Mouse (Mus musculus): ENCODE data around the gene Slamf9.

The Slamf9 gene

DNA sequence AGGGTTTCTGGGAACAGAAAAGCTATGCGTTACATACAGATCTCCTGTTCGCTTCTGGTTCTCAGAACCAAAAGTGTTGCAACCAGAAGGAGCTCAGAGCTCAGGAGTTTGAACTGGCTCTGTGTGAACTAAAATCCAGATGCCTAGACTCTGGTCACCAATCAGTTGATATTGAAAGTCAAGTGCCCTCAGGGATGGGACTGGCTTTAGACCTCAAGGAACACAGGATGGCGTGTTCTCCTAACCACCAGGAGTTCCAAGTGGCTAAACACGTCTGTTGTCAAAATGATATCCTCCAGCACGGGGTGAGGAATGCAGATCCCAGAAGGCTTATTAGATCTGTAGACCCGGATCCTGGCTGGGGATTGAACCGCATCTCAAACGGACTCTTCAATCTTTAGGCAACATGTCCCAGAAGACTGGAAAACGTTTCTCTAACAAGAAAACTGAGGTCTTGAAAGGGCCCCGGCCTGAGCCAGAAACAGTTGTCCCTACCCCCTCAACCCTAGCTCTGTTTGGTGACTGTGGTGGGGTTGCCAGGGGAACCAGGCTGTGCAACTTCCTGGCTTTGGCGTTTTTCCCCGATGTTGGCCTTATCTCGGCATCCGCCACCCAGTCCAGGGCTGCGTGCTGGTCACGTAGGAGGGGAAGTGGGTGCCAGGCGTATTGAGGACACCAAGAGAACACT, 38.5 kb downstream of the Slamf9 start:
- DNase-seq (ENCODE audit: extremely low read depth, low read depth), result peak; percentile 91

DNA sequence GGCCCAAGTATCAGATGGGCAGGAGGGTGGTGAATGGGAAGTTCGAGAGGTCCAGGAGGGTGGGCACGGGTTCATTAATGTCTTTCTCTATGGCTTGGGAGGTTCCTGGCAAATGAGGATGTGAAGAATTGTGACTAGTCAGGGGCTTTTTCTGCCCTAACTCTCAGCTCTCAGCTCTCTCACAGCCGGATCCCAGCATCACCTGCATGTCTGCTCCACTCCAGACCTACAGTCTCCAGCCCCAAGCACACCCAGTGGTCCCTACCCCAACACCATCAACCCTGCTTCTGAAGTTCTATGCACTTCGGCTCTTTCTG, 39.0 kb downstream of the Slamf9 start:
- no peak for DNase-seq (ENCODE audit: extremely low read depth, low read depth)

DNA sequence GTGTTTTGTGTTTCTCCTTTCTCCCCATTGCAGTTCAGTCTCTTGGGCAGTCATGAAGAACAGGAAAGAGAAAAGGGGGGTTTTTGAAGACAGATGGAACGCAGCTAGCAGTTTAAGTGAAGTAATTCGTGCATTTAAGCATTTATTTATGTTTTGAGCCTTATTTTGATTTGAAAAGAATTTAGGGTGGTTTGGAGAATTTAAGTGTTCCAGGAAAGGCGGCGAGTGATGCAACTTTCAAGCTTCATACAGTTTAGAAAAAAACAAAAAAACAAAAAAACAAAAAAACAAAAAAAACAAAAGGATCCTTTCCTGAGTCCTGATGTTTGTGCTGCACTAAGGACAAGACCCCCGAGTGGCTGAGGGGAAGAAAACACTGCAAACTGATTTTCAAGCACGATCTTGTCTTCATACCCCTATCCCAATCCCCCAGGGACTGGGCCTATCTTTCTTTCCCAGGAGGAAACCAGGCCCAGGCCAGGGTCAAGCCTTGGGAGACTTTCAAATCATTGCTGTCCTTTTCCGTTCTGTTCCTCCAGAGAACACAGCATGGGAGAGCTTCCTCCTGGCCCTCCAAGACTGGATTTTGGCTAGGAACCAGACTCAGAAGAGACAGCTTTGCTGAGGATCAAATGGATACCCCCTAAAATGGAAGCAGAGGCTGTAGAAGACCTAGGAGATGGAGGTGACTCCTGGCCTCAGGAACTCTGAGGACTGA, 39.6 kb downstream of the Slamf9 start:
- DNase-seq (ENCODE audit: extremely low read depth, low read depth), result no peak

DNA sequence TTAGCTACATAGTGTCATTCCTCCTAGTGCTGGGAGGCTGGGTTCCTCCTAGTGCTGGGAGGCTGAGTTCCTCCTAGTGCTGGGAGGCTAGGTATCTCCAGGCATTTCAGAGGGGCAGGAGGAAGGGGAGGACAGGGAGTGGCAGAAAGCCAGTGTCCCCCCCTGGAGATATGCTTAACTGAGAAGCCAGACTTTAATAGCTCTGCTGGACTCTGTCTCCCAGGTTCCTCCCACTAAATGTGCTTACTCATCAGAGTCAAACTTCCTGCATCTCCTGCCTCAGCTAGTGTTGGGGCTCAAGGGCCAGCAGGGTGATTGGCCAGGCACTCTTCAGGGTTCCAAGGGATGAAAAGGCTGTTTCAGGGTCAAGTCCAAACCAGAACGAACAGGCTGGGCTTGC, 40.2 kb downstream of the Slamf9 start:
- peak; percentile 81 for DNase-seq (ENCODE audit: extremely low read depth, low read depth)

DNA sequence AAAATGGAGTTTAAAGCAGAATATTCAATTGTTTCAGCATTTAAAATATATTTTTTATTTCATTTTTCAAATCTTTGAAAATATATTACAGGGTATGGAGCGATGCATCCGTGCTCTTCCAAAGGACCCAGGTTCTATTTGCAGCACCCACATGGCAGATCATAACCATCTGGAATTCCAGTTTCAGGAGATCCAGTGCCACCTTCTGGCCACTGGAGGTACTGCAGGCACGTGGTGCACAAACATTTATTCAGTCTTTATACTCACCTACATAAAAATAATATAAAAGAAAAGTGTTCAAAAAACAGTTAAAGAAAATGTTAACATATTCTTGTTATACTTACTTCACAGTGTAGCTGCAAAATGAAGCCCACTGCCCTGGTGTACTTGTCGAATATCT, 42.9 kb downstream of the Slamf9 start:
- DNase-seq (ENCODE audit: extremely low read depth, low read depth), result no peak

DNA sequence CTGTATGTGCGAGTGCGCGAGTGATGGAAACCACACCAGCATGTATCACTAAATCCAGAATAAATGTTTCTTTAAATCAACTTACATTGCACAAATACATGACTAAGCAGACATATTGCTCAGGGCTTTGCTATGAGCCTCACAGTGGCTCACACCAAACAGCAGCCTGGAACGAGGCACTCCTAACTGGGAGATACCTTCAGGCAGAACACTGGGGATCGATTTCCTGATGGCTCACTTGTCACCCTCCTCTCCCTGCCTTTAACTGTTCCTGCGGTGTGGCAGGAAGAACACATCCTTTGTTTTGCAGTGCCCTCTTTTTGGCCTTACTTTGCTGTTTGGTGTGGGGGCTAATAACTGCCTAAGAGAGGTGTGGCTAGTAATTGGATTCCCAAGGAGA, 44.5 kb downstream of the Slamf9 start:
- no peak for DNase-seq (ENCODE audit: extremely low read depth, low read depth)

DNA sequence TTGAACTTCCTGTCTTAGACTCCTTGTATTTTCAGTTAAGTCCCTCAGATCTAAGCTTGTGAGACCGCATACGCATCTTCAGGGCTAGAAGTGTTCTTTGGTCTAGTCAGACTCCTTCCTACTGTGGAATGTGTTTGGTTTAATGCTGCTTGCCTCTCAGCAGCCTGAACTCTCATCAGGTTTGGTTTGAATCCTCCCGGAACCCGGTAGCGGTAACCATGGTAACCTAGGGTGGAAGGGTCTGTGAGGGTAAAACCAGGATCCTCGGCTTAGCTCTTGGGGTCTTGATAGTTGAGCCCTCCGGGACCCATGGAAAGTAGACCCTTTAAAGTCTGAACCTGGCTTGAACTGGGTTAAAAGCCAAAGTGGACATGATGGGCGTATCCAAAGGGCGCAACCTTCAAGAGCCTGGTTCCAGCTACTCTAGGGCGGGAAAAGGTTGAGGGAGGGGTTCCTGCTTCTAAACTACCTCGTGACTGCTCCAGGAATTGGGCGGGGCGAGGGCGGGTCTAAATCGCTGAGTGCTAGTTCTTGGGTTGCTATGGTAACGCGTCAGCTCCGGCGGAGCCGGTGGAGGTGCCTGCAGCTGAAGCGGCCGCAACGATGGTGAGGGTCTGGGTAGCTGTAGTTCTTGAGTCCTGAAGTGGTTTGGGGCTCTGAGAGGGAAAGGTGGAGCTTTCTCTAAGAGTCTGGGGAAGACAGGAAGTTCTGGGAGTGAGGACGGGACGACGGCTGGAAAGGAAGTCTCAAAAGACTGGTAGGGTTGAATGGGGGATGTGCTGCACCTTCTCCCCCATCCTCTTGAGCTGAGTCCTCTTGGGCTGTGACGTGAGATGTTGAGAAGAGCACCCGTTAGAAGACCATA, 45.6 kb downstream of the Slamf9 start, which contains the start of gene Cfap45:
Gene Cfap45 (plus strand): TSS at position 226 of the 865 bp plus-strand sequence.
- DNase-seq (ENCODE audit: extremely low read depth, low read depth), result no peak

DNA sequence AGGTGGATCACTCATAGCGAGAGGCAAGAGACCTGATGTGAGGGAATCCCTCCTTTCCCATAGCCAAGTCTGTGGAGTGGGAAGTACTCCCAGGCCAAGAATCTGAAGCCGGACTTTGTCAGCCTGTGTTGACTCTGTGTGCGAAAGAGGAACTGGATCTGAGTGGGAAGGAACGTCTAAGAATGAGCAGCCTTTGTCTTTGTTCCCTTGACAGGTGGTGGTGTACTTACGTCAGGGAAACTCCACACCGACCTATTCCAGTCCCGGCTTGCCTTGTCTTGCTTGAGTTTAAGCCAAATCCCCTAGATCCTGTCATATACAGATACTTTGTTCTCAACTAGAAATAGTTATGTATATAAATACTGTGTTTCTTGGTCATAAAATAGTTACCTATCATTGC, 47.4 kb downstream of the Slamf9 start:
- no peak for DNase-seq (ENCODE audit: extremely low read depth, low read depth)

DNA sequence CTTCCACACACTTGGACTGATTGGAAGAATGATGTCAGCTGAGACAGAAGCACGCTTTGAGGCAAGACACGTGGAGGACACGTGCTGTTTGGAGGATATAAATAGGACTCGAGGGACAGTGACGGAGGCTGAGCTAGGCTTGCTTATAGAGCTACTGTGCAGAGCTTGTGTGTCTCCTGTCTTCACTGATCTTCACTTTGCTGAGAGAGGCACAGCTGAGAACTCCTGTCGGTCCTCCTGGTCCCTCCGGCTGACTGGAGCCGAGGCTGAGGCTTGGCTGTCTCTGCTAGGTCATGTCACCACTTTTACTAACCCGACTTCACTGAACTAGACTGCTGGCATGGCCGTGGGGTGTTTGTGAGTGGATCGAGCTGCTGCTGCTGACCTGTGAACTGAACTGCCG, 48.5 kb downstream of the Slamf9 start:
- DNase-seq (ENCODE audit: extremely low read depth, low read depth), result no peak

DNA sequence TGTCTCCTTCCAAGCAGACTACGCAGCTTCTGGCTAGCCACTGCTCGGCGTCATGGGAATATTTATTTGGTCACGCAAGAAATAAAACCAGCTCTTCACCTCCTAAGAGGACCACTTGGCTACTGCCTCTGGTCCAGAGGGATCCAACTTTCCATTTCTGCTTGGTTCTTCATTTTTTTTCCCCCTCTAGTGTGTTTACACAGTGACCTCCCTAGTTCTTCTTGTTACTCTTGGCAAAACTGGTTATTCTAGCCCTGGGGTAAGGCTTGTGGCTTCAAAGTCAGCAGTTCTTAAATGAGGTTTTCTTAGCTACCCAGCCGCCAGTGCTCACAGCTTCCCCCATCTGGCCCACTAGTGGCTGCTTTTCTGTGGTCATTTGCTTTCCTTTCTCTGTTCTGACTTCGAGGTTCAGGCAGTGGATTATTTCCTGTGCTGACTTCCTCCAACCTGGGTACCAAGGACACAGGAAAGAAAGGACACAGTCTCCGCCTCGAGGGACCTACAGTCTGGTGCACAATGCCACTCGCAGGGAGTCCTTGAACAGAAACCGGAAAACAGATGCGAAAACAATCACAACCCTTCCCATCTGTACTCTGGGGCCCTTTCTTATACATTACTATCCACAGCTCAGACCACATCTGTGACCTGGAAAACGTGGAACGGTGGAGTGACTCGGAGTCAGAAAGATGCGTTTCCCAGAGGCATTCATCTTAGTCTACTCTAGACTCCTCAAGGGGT, 50.0 kb downstream of the Slamf9 start:
- DNase-seq (ENCODE audit: extremely low read depth, low read depth), result no peak

DNA sequence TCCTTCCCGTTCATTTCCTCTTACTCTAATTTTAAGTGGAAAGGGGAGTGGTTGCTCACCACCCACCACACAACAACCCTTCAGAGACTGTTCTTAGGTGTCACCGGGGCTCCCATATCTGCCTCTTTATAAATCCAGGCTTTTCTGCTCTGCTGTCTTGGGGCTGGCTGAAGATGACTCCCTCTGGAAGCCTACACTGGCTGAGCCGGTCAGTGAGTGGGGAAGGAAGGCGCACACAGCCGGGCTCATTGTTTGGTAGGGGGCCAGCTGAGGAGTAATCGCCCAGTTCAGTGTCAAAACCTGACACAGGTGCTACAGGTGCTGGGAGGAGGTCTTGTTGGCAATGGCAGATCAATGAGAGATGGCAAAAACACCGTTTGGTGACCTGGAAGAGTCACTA, 50.8 kb downstream of the Slamf9 start:
- DNase-seq (ENCODE audit: extremely low read depth, low read depth), result no peak

DNA sequence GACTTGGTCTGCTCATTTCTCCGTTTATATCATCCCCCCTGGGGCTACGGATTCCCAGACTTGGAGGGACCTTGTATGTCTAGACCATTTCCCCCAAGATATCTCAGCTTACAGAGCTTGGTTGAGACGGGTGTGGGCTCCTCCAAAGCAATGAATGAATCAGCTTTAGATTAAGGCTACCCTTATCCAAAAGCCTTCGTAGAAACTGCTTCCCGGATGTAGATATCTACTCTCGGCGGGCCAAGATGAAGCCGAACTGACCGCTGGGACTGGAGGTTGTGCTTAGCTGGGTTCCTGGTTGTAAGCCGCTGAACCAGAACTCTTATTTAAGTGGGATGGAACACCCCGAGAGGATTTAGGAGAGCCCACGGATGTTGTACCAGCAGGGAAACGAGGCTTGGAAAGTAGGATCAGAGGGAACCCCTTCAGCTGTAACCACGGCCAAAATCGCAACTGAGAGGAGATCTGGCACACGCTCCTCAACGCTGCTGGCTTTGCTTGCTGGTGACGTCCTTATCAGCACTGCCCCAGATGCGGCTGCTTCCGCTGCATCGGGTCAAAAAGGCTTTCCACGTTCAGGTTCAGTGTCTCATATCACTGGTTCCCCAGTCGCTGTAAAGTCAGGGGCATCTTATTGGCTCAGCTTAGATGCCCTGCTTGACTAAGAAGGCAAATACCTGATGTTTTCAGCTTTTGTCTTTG, 51.4 kb downstream of the Slamf9 start:
- peak; percentile 92 for DNase-seq (ENCODE audit: extremely low read depth, low read depth)

DNA sequence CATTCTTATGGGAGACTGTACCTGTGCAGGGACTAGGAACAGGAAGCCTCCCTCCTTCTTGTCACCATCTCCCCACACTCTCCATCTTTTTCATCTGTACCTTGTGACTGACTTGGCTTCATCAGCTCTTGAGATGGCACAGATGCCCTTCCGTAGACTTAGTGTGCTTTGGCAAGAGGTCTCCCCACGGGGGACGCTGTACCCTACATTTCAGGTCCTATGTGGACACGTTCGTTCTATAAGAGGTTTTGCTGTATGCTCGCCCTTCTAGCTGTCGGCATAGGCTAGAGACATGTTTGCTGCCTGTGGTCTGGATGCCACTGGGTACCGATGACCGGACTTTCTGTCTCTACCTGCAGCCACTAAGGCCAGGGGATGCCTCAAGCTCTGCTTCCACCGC, 52.3 kb downstream of the Slamf9 start:
- no peak for DNase-seq (ENCODE audit: extremely low read depth, low read depth)

Measured in MEL-GATA-1-ER (cell line).